Mouse (Mus musculus) adrenal gland, postnatal 4 days (tissue): ENCODE measurements around the gene Gm9958. TPM values are rescaled to one million over a fixed set of nuclear protein-coding genes. Genes with fewer than 3 reads are reported as not detected.
A peak's percentile ranks its signal among the peaks of the same experiment; 100 is the strongest.

Experiments used
- DNase-seq, 2 experiments: peaks; one replicate each; pipeline ENCODE4 v3.0.0; 2021 to 2022; ENCODE audit warnings: low spot score in 2 of 2, mixed read lengths in 2 of 2
- long read RNA-seq, 2 experiments: library from polyadenylated mRNA; stranded (forward); transcript quantifications; one replicate each; pipeline ENCODE4 v2.0.0; 2021
- total RNA-seq, 2 experiments: library from RNA; stranded (reverse); gene quantifications; 2 replicates each; pipeline ENCODE4 v1.2.3; 2021

Gm9958 gene
- total RNA-seq: 1 to 10 TPM; 4.5 to 4.8 TPM
- long read RNA-seq, experiment 1, partial matches to known transcripts: 0 of 2 reads
- long read RNA-seq, experiment 1, other reads (novel, unspliced or antisense): 0 of 2 reads
- long read RNA-seq, experiment 2, transcript Gm9958-201 (1 exons, 1,284 nt): major isoform, 7 of 7 reads
- long read RNA-seq, experiment 2, partial matches to known transcripts: 0 of 7 reads
- long read RNA-seq, experiment 2, other reads (novel, unspliced or antisense): 0 of 7 reads

GRCm38 (mm10) chr5:90367067-90367303, at the start of gene Gm9958:
Gene Gm9958, plus strand, starts transcription at chr5:90367204.
- no peak for DNase-seq

GRCm38 (mm10) chr5:90331071-90331470, 35.9 kb upstream of the Gm9958 start:
- no peak for DNase-seq

GRCm38 (mm10) chr5:90332478-90332877, 34.5 kb upstream of the Gm9958 start:
- DNase-seq: no peak

GRCm38 (mm10) chr5:90338177-90339091, 28.6 kb upstream of the Gm9958 start:
- no peak for DNase-seq

GRCm38 (mm10) chr5:90339129-90339952, 27.7 kb upstream of the Gm9958 start:
- DNase-seq: peak in 1 of 2 experiments; percentile 37

GRCm38 (mm10) chr5:90339953-90340343, 27.1 kb upstream of the Gm9958 start:
- no peak for DNase-seq

- no peak for DNase-seq
These were observed 26.2 kb upstream of the Gm9958 start for GRCm38 (mm10) chr5:90340847-90341246.

GRCm38 (mm10) chr5:90346877-90347276, 20.1 kb upstream of the Gm9958 start:
- no peak for DNase-seq

GRCm38 (mm10) chr5:90353552-90354317, 13.3 kb upstream of the Gm9958 start:
- no peak for DNase-seq

- no peak for DNase-seq
These were observed 11.2 kb upstream of the Gm9958 start for GRCm38 (mm10) chr5:90355824-90356223.

- DNase-seq: peak in 1 of 2 experiments; percentile 38
These were observed 2.5 kb upstream of the Gm9958 start for GRCm38 (mm10) chr5:90364526-90364925.

- peak; percentile 36 to 40 for DNase-seq
These were observed 1.7 kb upstream of the Gm9958 start for GRCm38 (mm10) chr5:90365141-90365951.

- DNase-seq: peak; percentile 74 to 81
These were observed 610 bp upstream of the Gm9958 start, which contains the start of gene Ankrd17 for GRCm38 (mm10) chr5:90366121-90367066. Gene Ankrd17, minus strand, starts transcription at chr5:90366577.

GRCm38 (mm10) chr5:90370401-90370800, 3.4 kb downstream of the Gm9958 start:
- no peak for DNase-seq

GRCm38 (mm10) chr5:90373708-90374107, 6.7 kb downstream of the Gm9958 start:
- DNase-seq: no peak

- no peak for DNase-seq
These were observed 14.5 kb downstream of the Gm9958 start for GRCm38 (mm10) chr5:90381458-90381857.

GRCm38 (mm10) chr5:90383080-90383479, 16.1 kb downstream of the Gm9958 start:
- DNase-seq: no peak

GRCm38 (mm10) chr5:90393764-90394163, 26.8 kb downstream of the Gm9958 start:
- DNase-seq: no peak

GRCm38 (mm10) chr5:90394322-90394721, 27.3 kb downstream of the Gm9958 start:
- DNase-seq: no peak
